Mouse (Mus musculus) MEL (cell line): ENCODE results near the gene Rcor2. TPM values are rescaled to one million over a fixed set of nuclear protein-coding genes. Genes with fewer than 3 reads are reported as not detected.

Experiments used
- DNase-seq: peaks from one replicate; pipeline ENCODE4 v3.0.0; 2011; ENCODE audit warnings: low read depth, low spot score
- H3K27ac ChIP-seq: 2 replicates; pipeline ENCODE4 v1.5.1; 2012; ENCODE audit warnings: low read depth, mild to moderate bottlenecking, control low read depth, low read length, moderate library complexity; ENCODE audit not compliant: control insufficient read depth
- H3K27me3 ChIP-seq, 2 experiments: fragments of 150-350 bp in 1 of 2; sonication (generic) in 1 of 2; 2 replicates each; pipeline ENCODE4 v1.6.1; 2012; ENCODE audit warnings: low read length in 2 of 2, mild to moderate bottlenecking in 2 of 2, improper control_type of control experiment in 1 of 2, moderate library complexity in 1 of 2; ENCODE audit not compliant: insufficient read depth in 2 of 2, control insufficient read depth in 1 of 2
- H3K36me3 ChIP-seq, 2 experiments: 2 replicates each; pipeline ENCODE4 v1.6.1; 2012 to 2014; ENCODE audit warnings: low read length in 2 of 2, improper control_type of control experiment in 1 of 2, inconsistent platforms in 1 of 2, mild to moderate bottlenecking in 1 of 2; ENCODE audit not compliant: insufficient read depth in 2 of 2, control insufficient read depth in 1 of 2
- H3K4me1 ChIP-seq, 2 experiments: fragments of 150-350 bp in 1 of 2; sonication (generic) in 1 of 2; 2 replicates each; pipeline ENCODE4 v1.6.1; 2012; ENCODE audit warnings: low read length in 2 of 2, improper control_type of control experiment in 1 of 2, mild to moderate bottlenecking in 1 of 2; ENCODE audit not compliant: insufficient read depth in 2 of 2, control insufficient read depth in 1 of 2
- H3K4me3 ChIP-seq, 2 experiments: fragments of 150-350 bp in 1 of 2; sonication (generic) in 1 of 2; 2 replicates each; pipeline ENCODE4 v1.5.1; 2012; ENCODE audit warnings: low read depth in 2 of 2, low read length in 2 of 2, mild to moderate bottlenecking in 2 of 2, moderate library complexity in 2 of 2, control low read depth in 1 of 2, improper control_type of control experiment in 1 of 2; ENCODE audit not compliant: control insufficient read depth in 1 of 2, insufficient read depth in 1 of 2
- H3K79me2 ChIP-seq: 2 replicates; pipeline ENCODE4 v1.6.1; 2012; ENCODE audit warnings: mild to moderate bottlenecking, low read length, moderate library complexity; ENCODE audit not compliant: control insufficient read depth, poor library complexity, insufficient read depth
- H3K9ac ChIP-seq: 2 replicates; pipeline ENCODE4 v1.6.1; 2012; ENCODE audit warnings: low read depth, mild to moderate bottlenecking, control low read depth, low read length, moderate library complexity; ENCODE audit not compliant: control insufficient read depth, poor library complexity, severe bottlenecking
- H3K9me3 ChIP-seq: fragments of 150-350 bp; sonication (generic); replicated peaks from 2 replicates; pipeline ENCODE4 v1.6.1; 2012; ENCODE audit warnings: mild to moderate bottlenecking, low read length, improper control_type of control experiment, moderate library complexity; ENCODE audit not compliant: insufficient read depth
- BHLHE40 ChIP-seq: IDR thresholded peaks from 2 replicates; pipeline ENCODE4 v1.6.1; 2012; ENCODE audit warnings: low read depth, mild to moderate bottlenecking, inconsistent platforms, low read length, improper control_type of control experiment, borderline replicate concordance
- CTCF ChIP-seq, 3 experiments: IDR thresholded peaks in 2 of 3; conservative IDR thresholded peaks in 1 of 3; 2 replicates each; pipeline ENCODE4 v1.5.1; 2011 to 2012; ENCODE audit warnings: low read length in 3 of 3, low read depth in 2 of 3, mild to moderate bottlenecking in 2 of 3, improper control_type of control experiment in 1 of 3, inconsistent platforms in 1 of 3, mixed read lengths in 1 of 3, moderate library complexity in 1 of 3; ENCODE audit not compliant: control insufficient read depth in 1 of 3, insufficient read depth in 1 of 3, poor library complexity in 1 of 3, severe bottlenecking in 1 of 3
- EP300 ChIP-seq, 2 experiments: IDR thresholded peaks; 2 replicates each; pipeline ENCODE4 v1.6.1; 2011; ENCODE audit warnings: improper control_type of control experiment in 2 of 2, low read length in 2 of 2, low read depth in 1 of 2, mild to moderate bottlenecking in 1 of 2
- ETS1 ChIP-seq: IDR thresholded peaks from 2 replicates; pipeline ENCODE4 v1.6.1; 2012; ENCODE audit warnings: low read depth, mild to moderate bottlenecking, inconsistent platforms, low read length, improper control_type of control experiment, moderate library complexity
- GABPA ChIP-seq: IDR thresholded peaks from 2 replicates; pipeline ENCODE4 v1.6.1; 2012; ENCODE audit warnings: low read depth, mild to moderate bottlenecking, inconsistent platforms, low read length, improper control_type of control experiment, moderate library complexity
- GATA1 ChIP-seq: IDR thresholded peaks from 2 replicates; pipeline ENCODE4 v1.6.1; 2011; ENCODE audit warnings: low read depth, low read length, improper control_type of control experiment
- JUND ChIP-seq: IDR thresholded peaks from 2 replicates; pipeline ENCODE4 v1.6.1; 2011; ENCODE audit warnings: low read depth, mild to moderate bottlenecking, improper control_type of control experiment, low read length
- KAT2A ChIP-seq: conservative IDR thresholded peaks from 2 replicates; pipeline ENCODE4 v1.6.1; 2012; ENCODE audit warnings: low read depth, low read length, improper control_type of control experiment, inconsistent platforms
- MAX ChIP-seq: IDR thresholded peaks from 2 replicates; pipeline ENCODE4 v1.6.1; 2011; ENCODE audit warnings: low read length, improper control_type of control experiment
- MAZ ChIP-seq: IDR thresholded peaks from 2 replicates; pipeline ENCODE4 v1.6.1; 2012; ENCODE audit warnings: low read depth, mild to moderate bottlenecking, inconsistent platforms, low read length, improper control_type of control experiment
- MEF2A ChIP-seq: IDR thresholded peaks from 2 replicates; pipeline ENCODE4 v1.6.1; 2014; ENCODE audit warnings: low read depth, mild to moderate bottlenecking, inconsistent platforms, low read length, improper control_type of control experiment; ENCODE audit not compliant: poor library complexity, insufficient replicate concordance, severe bottlenecking; ENCODE audit errors: extremely low read depth
- MXI1 ChIP-seq: IDR thresholded peaks from 2 replicates; pipeline ENCODE4 v1.6.1; 2011; ENCODE audit warnings: mild to moderate bottlenecking, low read depth, low read length, improper control_type of control experiment
- MYC ChIP-seq: IDR thresholded peaks from 2 replicates; pipeline ENCODE4 v1.6.1; 2011; ENCODE audit warnings: low read depth, mild to moderate bottlenecking, low read length, improper control_type of control experiment, moderate library complexity
- NELFE ChIP-seq: IDR thresholded peaks from 2 replicates; pipeline ENCODE4 v1.6.1; 2011; ENCODE audit warnings: low read depth, low read length, improper control_type of control experiment
- POLR2A ChIP-seq, 2 experiments: IDR thresholded peaks; 2 replicates each; pipeline ENCODE4 v1.6.1; 2011 to 2012; ENCODE audit warnings: low read length in 2 of 2, mild to moderate bottlenecking in 2 of 2, control low read depth in 1 of 2, improper control_type of control experiment in 1 of 2, low read depth in 1 of 2, moderate library complexity in 1 of 2; ENCODE audit not compliant: control insufficient read depth in 1 of 2, insufficient read depth in 1 of 2, poor library complexity in 1 of 2
- POLR2AphosphoS2 ChIP-seq: IDR thresholded peaks from 2 replicates; pipeline ENCODE4 v1.6.1; 2011; ENCODE audit warnings: low read length, improper control_type of control experiment
- POLR2AphosphoS5 ChIP-seq: IDR thresholded peaks from 2 replicates; pipeline ENCODE4 v1.6.1; 2012; ENCODE audit warnings: low read depth, borderline replicate concordance, mild to moderate bottlenecking, inconsistent platforms, low read length, moderate library complexity, mixed read lengths
- RAD21 ChIP-seq: IDR thresholded peaks from 2 replicates; pipeline ENCODE4 v1.6.1; 2011; ENCODE audit warnings: mild to moderate bottlenecking, low read depth, low read length, improper control_type of control experiment
- SIN3A ChIP-seq: IDR thresholded peaks from 2 replicates; pipeline ENCODE4 v1.6.1; 2012; ENCODE audit warnings: low read length, improper control_type of control experiment, inconsistent platforms
- SMC3 ChIP-seq: IDR thresholded peaks from 2 replicates; pipeline ENCODE4 v1.6.1; 2011; ENCODE audit warnings: low read depth, low read length, improper control_type of control experiment
- TAL1 ChIP-seq: IDR thresholded peaks from 2 replicates; pipeline ENCODE4 v1.6.1; 2012; ENCODE audit warnings: mild to moderate bottlenecking, inconsistent platforms, low read length, moderate library complexity, mixed read lengths
- TBP ChIP-seq: IDR thresholded peaks from 2 replicates; pipeline ENCODE4 v1.8.0; 2011; ENCODE audit warnings: low read depth, low read length, improper control_type of control experiment
- TCF12 ChIP-seq: IDR thresholded peaks from 2 replicates; pipeline ENCODE4 v1.6.1; 2014; ENCODE audit warnings: low read depth, mild to moderate bottlenecking, inconsistent platforms, low read length, improper control_type of control experiment, moderate library complexity
- UBTF ChIP-seq: IDR thresholded peaks from 2 replicates; pipeline ENCODE4 v1.6.1; 2012; ENCODE audit warnings: low read depth, mild to moderate bottlenecking, inconsistent platforms, low read length, improper control_type of control experiment, moderate library complexity, borderline replicate concordance; ENCODE audit not compliant: insufficient read depth
- USF2 ChIP-seq, 2 experiments: IDR thresholded peaks; 2 replicates each; pipeline ENCODE4 v1.6.1; 2011 to 2012; ENCODE audit warnings: improper control_type of control experiment in 2 of 2, low read length in 2 of 2, borderline replicate concordance in 1 of 2, inconsistent platforms in 1 of 2, low read depth in 1 of 2, mild to moderate bottlenecking in 1 of 2; ENCODE audit not compliant: insufficient read depth in 1 of 2
- ZC3H11A ChIP-seq: IDR thresholded peaks from 2 replicates; pipeline ENCODE4 v1.6.1; 2012; ENCODE audit warnings: low read depth, mild to moderate bottlenecking, inconsistent platforms, low read length, improper control_type of control experiment
- ZMIZ1 ChIP-seq: IDR thresholded peaks from 2 replicates; pipeline ENCODE4 v1.6.1; 2012; ENCODE audit warnings: low read depth, mild to moderate bottlenecking, inconsistent platforms, low read length, improper control_type of control experiment, moderate library complexity
- ZNF384 ChIP-seq: IDR thresholded peaks from 2 replicates; pipeline ENCODE4 v1.6.1; 2012; ENCODE audit warnings: low read depth, mild to moderate bottlenecking, inconsistent platforms, low read length, improper control_type of control experiment
- polyA plus RNA-seq, 2 experiments: library from polyadenylated mRNA; stranded (reverse) in 1 of 2; unstranded in 1 of 2; fragments of >175 nt in 1 of 2; fragments of >200 nt in 1 of 2; gene quantifications; 2 replicates each; pipeline versions ENCODE4 v1.2.1 to v1.2.4; 2012; ENCODE audit warnings: low replicate concordance in 2 of 2, low read depth in 1 of 2; ENCODE audit not compliant: insufficient read length in 2 of 2, insufficient read depth in 1 of 2, missing spikeins in 1 of 2
- total RNA-seq: library from RNA; depleted of rRNA; stranded (reverse); fragments of 300-350 nt; gene quantifications from 2 replicates; pipeline ENCODE4 v1.2.3, GENCODE M21; 2012

The Rcor2 gene
- total and polyA plus RNA-seq, 3 experiments: 31.4 to 60.2 TPM; not detected in 1

DNA sequence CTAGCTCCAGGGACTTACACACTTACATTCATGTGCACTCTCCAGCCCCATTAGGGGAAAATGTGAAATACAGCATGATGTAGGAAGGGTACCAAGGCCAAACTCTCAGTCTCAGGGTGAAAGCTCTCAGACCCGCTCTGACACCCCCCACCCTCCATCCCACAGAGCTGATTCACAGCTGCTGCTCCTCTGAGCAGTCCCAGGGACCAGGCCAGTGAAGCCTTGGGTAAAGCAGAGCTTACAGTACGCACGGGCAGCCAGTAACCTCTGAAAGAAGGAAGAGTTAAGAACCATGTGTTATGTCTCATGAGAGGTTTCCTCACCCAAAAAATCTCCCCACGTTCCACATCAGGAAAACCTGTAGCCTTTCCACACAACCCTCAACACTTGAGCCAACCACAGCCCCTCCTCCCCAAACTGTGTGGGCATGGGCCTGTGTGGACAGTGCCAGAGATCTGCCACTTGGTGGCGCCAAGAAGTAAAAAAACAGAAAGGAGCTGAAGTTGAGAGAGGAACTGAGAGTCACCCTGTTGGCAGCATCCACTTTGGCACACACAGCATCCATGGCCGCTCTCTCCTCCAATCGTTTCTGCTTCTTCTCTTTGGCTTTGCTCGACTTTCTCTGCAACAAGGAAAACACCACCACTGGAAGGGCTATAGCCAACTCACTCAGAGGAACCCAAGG is 32.4 kb upstream of the Rcor2 start:
- TF ChIP-seq POLR2A (IDR thresholded peaks at IDR 0.05; ENCODE audit: control insufficient read depth in 1 of 2, insufficient read depth in 1 of 2, low read depth in 1 of 2, low read length in 2 of 2, poor library complexity in 1 of 2) (peak in 1 of 2 experiments; percentile 31; a peak in 1 of 4 replicates), MYC (no peak), GABPA (no peak), SIN3A (no peak; the same call in 1 of the 2 replicates), ZC3H11A (peak; percentile 44), EP300 (IDR thresholded peaks at IDR 0.05; ENCODE audit: low read depth in 1 of 2, low read length in 2 of 2) (no peak), BHLHE40 (no peak; the same call in 1 of the 2 replicates), UBTF (no peak), GATA1 (no peak), USF2 (IDR thresholded peaks at IDR 0.05; ENCODE audit: borderline replicate concordance in 1 of 2, insufficient read depth in 1 of 2, low read depth in 1 of 2, low read length in 2 of 2) (no peak), ETS1 (no peak), CTCF (IDR thresholded peaks at IDR 0.05 in 2 of 3, conservative IDR thresholded peaks at IDR 0.05 in 1 of 3; ENCODE audit: control insufficient read depth in 1 of 3, insufficient read depth in 1 of 3, low read depth in 2 of 3, low read length in 3 of 3, poor library complexity in 1 of 3, severe bottlenecking in 1 of 3) (peak; percentile 73 to 94 (median 74)), MXI1 (no peak), POLR2AphosphoS2 (no peak), TAL1 (no peak), ZMIZ1 (no peak), POLR2AphosphoS5 (no peak), RAD21 (peak; percentile 71), NELFE (no peak), MAZ (peak; percentile 47; the same call in 1 of the 2 replicates), JUND (0 out of 2 replicates have a peak, but pooled peaks have one; percentile 13), MAX (no peak), TCF12 (no peak), MEF2A (no peak), SMC3 (peak; percentile 83), ZNF384 (peak; percentile 32; the same call in 1 of the 2 replicates), TBP (no peak), KAT2A (no peak)
- H3K9me3 ChIP-seq: no peaks in the 10 kb centered on the region
- H3K9ac ChIP-seq: no peak overlapping the region
- no peaks in the 10 kb centered on the region for H3K27me3 ChIP-seq
- H3K4me1 ChIP-seq: peaks cover 0 to 7% of the 10 kb centered on the region in 2 experiments; a peak in 2 of 4 replicates
- peaks cover 31% of the 10 kb centered on the region for H3K79me2 ChIP-seq
- peaks cover 6 to 15% of the 10 kb centered on the region in 2 experiments for H3K36me3 ChIP-seq
- H3K27ac ChIP-seq: no peak overlapping the region
- no peak overlapping the region for H3K4me3 ChIP-seq
- DNase-seq: peak; percentile 79
